Mouse (Mus musculus) gonadal fat pad, adult 2 months (tissue): Measurements from ENCODE around the gene Tesk2. TPM values are rescaled to one million over a fixed set of nuclear protein-coding genes. Genes with fewer than 3 reads are reported as not detected.
"Not testable (repeated sequence)": the region's sequence is repeated elsewhere in the genome, so short reads cannot be mapped to it uniquely, and the experiment has no call there.

ENCODE experiments used
- DNase-seq: peaks from one replicate; pipeline ENCODE4 v3.0.0-alpha.2; 2012; ENCODE audit warnings: low read depth
- polyA plus RNA-seq: library from polyadenylated mRNA; depleted of rRNA; stranded (reverse); fragments of >200 nt; gene quantifications from 2 replicates; pipeline ENCODE4 v1.2.3, GENCODE M21; 2012

Tesk2 gene
- polyA plus RNA-seq, 1 experiment: 12.7 TPM

DNA sequence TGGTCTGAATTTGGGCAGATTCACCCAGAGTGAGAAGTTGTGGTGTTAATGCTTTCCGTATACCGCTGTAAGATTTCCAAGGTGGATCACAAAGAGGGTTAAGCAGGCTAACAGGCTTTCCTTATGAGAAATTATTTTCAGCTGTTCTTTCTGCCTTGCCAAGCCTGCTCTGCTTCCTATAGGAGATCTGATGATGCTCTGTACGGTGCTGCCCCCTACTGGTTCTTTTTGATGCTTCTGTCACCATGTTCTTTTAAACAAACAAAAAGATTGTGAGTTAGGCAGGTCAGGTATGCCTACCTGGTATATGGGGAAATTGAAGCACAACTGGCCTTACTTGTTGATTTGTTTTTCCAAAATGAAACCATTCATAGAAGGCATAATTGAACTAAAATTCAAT lies 68.2 kb downstream of the Tesk2 start:
- no peak for DNase-seq

DNA sequence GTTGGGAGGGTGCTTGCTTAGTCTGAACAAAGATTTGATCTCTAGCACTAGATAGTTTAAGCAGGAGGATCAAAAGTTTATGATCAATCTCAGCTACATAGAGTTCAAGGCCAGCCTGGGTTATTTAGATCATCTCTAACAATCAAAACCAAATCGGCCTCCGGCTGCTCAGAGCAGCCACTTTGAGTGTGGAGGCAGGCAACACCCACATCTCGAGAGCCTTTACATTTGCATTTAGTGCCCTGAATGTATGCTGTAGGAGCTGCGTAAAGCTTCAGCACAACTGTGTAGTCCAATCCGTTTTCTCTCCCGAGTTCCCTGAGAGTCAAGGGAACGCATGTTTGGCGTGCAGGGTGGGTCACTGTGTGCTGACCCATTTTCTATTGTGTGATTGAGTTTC lies 71.7 kb downstream of the Tesk2 start:
- no peak for DNase-seq

DNA sequence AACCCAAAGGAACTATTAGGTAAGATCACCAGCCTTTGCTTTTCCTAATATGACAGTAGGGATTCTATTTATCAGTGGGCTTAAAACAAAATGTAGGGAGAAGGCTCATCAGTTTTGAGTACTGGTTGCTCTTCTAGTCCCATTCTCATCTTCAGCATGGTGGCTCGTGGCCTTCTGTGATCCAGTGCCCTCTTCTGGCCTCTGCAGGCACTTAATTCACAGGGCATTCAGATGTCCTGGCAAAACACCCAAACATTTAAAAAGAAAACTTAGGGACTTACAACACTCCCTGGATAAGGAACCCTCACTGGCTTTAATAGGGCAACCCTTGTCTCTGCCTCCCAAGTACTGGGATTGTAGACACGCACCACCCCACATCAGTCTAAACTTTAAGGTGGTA lies 73.5 kb downstream of the Tesk2 start:
- no peak for DNase-seq

DNA sequence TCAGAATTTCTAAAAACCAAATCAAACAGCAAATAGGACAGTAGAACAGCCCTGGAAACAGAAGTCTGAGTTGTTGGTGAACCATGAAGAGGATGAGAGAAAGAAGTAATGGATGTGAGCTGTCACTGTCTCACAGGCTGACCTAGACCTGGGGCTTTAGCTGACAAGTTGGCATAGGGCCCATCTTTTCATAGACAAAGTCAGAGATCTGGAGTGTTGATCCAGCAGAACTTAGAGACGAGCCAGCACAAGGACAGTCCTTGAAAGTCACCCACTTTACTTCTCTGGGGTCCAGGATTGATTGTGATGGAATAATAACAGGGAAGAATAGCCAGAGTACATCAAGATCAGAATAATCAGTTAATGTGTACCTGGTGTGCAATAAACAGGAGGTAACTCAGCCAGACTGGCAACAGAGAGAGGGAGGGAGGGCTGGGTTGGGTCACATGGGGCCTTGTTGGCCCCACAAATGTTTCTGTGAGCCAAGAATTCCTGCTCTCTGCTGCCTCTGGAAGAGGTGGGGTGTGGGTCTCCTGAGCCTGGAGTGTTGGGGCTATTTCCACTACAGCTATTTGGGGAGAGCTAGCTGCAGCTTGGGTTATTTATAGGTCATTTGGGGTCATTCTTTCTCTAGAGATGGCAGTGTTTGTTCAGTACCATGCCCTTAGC lies 75.8 kb downstream of the Tesk2 start:
- no peak for DNase-seq

DNA sequence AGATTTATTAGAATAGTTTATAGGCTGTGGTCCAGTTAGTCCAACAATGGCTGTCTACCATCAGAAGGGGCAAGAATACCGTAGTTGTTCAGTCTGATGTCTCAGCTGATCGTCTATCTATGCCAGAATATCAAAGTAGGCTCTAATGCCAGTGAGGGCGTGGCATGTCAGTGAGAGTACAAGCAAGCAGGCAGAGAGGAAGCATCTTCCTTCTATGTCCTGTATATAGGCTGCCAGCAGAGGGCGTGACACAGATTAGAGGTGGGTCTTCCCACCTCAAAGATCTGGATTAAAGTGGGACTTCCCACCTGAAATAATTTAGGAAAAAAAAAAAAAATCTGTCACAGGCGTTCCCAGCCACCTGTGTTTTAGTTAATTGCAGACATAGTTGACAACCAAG lies 79.2 kb downstream of the Tesk2 start:
- DNase-seq: no peak

DNA sequence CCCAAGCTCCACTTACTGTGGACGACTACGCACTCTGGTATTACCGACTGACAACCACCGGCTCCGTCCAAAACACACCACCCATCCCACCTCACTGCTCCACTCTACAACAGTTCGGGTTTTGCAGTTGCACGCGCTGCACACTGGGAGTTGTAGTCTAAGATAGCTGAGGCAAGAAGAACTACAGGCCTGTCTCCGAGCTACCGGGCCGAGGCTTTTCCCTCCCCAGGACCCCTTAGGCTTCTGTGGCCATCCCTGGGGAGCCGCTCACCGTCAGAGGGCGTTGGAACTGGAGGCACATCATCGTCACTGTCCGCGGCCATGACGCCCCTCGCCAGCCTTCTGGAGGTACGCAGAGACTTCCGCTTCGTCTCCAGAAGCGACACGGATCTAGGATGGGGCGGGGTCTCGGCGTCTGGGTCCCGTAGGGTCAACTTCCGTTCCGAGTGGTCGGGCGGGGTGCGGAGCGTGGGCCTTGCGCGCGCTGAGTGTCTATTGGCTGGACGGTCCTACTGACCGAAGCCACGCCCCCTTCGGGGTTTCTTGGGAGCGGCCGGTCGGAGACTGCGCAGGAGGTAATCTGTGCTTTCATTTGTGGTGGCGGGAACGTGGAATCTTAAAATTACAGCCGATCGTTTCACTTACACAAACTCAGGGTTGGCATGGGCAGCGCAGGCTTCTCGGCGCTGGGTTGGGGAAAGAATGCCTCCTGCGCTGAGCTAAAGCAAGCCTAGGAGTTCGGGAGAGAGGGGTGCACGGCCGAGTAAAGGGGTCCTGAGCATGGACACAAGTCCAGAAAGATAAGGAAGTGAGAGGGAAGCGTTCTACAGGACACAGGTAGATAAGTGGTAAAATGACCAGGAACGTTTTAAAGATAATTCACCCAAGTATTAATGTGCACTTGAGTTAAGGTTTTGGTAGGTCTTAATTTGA lies 86.7 kb downstream of the Tesk2 start, which contains the start of the genes Toe1 and Mutyh:
Gene Toe1 (minus strand): TSS at position 444 of the 933 bp plus-strand sequence.
Gene Mutyh (plus strand): TSS at position 527 of the 933 bp plus-strand sequence.
- no peak for DNase-seq

DNA sequence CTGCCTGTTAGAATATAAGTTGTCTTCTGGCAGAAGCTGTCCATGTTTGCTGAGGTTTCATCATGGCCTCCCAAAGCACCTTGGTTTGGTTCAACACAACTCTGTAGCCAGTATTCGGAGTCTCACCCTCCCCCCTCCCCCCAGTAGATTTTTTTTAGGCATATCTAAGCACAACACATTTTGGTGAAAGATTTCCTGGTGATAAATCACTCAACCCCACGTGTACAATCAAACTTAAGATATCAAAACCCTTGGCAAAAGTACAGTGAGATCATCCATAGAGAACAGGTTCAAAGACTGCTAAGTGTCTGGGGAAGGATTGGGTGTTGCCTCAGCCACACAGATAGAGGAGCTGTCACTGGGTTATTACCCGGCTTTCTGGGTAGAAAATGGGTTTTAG lies 90.3 kb downstream of the Tesk2 start:
- no peak for DNase-seq

DNA sequence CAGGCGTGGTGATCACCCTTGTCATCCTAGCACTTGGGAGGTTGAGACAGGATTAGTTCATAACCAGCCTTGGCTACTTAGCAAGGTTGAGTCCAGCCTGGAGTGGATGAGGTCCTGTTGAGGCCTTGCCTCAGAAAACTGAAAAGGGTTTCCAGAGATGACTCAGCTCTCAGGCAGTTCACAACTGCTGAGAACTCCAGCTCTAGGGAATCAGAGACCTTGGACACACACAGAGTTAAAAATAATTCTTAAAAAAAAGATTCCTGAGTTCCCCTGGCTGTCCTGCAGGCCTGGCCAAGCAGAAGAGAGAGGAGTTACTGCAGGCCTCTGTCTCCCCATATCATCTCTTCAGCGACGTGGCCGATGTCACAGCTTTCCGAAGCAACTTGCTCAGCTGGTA lies 94.5 kb downstream of the Tesk2 start:
- DNase-seq: no peak

DNA sequence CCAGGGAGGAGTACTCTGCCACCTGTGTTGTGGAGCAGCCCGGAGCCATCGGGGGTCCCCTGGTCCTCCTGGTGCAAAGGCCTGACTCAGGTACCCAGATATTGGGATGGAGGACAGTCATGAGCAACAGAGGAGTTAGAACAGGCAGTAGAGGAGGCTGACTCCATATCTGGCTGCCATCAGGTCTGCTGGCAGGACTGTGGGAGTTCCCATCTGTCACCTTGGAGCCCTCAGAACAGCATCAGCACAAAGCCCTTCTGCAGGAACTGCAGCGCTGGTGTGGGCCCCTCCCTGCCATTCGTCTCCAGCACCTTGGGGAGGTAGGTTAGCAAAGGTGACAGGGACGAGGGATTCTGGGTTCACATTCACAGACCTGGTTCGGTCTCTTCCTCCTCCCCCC lies 96.7 kb downstream of the Tesk2 start:
- no peak for DNase-seq

DNA sequence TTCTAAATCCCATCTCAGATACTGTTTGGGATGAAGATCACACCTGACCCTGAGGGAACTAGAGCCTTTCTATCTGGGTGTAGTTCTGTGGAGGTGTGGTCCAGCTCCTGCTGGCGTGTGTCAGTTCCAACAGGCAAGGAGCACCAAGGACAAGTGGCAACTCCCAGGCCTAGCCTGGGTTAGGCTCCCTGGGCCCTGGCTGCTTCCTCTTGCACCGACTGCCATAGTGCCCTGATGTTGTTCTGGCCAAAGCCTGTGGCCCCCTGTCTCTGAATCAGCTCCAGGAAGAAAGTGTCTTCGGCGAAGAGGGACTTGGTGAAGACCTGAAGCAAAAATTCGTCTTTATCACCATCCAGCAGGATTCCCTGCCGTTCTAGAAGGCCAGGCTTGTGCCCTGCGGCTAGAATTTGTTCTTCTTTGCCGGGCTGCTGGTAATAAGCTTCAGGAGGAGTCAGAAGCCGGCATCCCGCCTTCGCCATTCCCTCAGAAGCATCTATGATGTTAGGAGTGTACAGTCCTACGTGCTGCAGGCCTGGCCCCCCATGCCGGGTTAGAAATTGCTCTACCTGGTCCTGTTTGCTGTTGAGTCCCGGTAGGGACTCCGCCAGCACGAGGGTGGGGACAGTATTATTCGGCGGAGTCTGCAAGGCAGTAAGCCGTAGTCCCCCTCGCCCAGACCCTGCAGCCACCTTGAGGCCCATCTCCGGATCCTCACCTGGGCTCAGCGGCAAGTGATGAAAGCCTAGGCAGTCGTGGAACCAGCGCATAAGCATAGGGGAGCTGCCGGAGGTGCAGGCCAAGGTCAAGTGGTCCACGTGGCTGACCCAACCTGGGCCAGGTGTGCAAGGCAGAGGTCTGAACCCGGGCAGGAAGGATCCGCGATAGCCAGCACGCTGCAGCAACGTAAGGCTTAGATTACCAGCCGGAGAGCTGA lies 99.5 kb downstream of the Tesk2 start:
- no peak for DNase-seq

DNA sequence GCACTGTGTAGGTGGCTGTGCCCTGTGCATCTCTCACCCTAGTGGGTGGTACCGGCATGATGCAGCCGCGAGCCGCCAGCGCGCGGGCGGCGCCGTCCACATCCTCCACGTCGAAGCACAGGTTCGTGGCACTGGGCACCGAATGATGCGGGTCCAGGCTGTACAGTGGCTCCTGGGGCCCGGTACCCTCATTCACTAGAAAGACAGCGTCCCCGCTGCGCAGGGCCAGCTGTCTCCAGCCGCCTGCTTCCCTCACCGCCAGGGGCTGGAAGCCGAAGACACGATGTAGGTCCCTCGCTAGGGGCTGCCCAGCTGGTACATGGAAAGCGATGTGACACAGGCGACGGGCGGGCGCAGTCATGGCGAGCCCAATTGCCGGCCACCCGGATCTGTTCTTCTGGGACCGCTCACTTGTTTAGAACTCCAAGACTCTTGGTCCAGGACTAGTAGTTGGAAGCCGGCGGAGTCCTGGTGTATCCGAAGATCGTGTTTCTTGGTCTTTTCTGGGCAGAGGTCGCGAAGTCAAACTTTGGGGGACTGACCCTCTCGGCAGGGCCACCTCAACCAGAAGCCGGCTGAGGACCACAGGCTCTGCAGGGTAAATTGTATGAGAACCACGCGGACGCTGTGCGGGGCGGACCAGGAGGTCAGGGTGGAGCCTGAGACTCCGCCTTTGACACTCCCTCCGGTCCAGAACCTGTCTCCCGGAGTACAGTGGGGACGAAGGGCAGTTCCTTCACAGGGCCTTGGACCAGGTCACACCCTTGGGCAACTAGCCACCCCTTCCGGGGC lies 100.3 kb downstream of the Tesk2 start:
- DNase-seq: no peak

DNA sequence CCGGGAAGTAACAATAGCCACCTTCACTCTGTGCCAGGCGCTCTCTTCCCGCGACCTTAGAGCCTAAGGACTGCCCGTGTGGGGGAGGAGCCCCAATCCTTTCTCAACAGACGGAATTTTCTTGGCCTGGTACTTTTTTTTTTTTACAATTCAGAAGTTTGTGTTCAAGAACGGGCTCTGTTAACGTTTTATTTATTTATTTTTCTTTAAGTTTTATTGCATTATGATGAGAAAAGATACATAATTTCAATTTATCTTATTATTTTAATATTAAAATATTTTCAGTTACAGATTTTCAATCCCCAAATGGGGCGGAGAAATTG lies 100.9 kb downstream of the Tesk2 start, which contains the start of gene Hpdl:
Gene Hpdl (minus strand): TSS at position 14 of the 323 bp plus-strand sequence.
- DNase-seq: no peak

DNA sequence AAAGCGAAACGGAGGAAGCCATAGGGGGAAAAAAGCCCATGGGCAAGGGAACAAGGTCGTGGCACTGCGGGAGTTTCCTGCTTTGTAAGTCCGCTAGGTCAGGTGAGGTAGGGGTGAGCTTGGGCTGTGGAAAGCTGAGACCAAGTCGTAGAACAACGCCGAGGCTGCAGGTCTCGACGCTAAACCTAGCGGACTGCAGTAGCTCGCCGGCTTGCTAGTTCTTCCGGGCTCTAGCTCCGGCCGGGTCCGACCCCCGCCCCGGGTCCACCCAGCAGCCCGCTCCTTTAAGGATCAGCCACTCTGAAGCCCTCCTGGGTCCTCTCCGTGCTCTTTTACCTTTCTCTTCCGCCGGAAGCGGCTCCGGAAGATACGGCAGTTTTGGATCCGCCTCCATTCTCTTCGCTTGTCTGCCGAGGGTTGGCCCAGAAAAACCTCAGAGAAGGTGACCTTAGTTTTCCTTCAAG lies 103.8 kb downstream of the Tesk2 start:
- DNase-seq: no peak

DNA sequence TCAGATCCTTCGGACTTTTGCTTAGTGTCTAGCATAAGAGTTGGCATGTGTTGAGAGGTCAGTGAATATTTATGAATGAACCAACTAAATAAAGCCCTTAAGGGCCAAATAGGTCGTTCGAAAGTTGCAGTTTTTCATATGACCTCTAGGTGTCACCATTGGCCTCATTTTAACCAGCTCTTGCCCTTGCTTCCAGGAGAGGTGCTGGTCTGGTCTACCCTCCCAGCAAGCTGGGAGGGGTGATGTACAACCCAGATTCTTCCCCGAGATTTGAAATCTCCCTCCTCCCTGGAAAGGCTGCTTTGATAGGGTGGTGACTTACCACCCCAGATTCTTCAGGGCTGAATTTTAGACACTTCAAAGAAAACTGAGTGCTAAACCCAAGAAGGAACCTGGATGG lies 107.1 kb downstream of the Tesk2 start:
- no peak for DNase-seq

DNA sequence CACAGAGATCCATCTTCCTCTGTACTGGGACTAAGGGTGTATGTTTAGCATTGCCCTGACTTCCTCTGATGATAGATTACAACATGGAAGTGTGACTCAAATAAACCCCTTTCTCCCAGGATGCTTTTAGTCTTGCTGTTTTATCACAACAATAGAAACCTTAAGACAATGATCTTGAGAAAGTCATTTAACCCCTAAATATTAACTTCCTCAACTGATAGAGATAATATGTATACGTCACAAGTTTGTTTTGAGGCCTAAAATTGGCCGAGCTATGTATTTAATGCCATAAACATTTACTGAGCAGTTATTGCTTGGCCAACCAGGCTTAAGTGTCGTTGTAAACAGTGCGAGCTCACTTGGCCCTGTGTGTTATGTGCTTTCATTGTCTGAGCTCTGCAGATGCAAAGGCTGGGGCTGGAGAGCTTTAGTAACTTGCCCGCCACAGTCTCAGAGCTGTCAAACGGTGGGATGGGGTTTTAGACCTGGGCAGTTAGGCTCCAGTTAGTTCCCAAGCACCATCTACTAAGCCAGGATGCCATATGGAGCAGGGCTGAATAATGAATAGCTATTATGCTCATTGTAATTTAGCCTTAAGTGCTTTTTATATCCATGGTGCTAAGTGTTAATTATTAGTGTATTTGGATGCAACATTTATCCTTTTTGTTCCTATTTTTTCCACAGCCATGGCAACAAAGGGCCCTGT lies 108.8 kb downstream of the Tesk2 start:
- DNase-seq: no peak

DNA sequence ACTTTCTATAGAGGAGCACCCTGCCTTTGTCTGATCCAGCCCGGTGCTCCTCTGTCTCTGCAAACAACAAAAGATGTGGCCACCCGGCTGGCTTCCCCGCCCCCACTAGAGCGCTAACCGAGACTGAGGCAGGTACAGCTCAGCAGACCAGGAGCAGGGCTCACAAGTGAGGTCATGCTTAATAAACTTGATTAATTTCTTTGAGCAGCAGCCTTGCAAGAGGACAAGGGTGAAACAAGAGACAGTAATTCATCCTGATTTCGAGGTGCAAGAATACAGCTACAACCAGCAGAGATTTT lies 109.3 kb downstream of the Tesk2 start:
- DNase-seq: no peak

DNA sequence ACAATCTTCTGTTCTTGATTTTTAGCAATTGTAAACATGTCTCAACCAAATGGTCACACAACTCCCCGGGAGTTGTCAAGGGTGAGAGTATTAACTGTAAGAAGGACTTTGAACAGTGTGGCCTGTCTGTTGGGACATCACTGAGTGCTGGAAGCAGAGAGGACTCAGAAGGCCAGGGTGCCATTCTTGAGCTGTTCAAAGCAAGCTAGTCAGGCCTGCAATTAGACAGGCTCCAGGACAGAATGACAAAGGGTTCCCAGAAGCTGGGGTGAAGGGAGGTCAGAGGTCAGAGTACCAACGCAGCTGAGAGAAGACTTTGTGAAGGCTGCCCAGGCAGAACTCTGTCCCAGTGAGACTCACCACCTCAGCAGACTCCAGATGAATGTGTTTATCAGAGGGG lies 118.3 kb downstream of the Tesk2 start:
- DNase-seq: no peak

DNA sequence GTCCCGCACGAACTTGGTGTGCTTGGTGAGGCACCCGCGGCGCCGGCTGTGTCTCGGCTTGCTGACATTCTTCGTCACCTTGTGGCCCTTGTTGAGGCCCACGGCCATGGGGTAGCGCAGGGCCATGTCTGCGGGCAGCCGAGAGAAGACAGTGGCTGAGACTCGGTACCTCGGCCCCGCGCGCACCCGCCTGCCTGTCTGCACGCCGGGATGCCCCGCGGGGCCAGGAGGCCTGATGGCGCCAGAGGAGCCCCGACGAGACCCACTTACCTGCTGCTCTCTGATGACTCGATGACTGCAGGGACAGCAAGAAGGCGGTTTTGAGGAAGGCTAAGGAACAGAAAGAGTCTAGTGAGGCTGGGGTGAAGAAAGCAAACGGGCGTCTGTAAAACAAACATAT lies 119.3 kb downstream of the Tesk2 start:
- DNase-seq: not testable (repeated sequence)

DNA sequence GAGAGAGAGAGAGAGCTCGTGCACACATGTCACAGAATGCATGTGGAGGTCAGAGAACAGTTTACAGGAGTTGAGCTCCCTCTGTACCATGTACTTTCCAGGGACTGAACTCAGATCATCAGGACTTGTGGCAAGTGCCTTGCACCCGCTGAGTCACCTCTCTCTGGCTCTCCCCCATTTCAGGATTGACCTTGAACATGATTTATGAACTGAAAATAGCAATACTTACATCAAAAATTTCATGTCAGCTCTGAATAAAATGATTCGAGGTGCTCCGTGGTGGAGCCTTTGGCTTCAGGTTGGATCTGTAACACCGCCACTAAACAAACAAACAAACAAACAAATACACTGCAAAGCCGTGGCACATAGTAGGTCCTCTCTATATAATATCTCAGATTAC lies 120.1 kb downstream of the Tesk2 start:
- no peak for DNase-seq

DNA sequence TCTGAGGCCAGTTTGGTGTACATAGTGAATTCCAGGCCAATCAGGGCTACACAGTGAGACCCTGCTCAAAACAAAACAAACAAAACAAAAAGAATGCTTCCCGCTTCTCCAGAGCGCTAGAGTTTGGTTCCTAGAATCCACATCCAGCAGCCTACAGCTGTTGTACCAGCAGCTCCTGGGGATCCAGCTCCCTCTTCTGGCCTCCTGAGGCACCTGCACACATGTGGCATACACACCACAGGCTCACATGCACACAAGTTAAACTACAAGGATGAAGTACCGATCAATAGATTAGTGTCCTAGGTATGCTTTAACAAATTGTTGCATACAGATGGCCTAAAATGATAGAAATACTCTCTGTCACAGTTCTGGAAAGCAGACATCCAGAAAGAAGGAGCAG lies 123.6 kb downstream of the Tesk2 start:
- DNase-seq: no peak

DNA sequence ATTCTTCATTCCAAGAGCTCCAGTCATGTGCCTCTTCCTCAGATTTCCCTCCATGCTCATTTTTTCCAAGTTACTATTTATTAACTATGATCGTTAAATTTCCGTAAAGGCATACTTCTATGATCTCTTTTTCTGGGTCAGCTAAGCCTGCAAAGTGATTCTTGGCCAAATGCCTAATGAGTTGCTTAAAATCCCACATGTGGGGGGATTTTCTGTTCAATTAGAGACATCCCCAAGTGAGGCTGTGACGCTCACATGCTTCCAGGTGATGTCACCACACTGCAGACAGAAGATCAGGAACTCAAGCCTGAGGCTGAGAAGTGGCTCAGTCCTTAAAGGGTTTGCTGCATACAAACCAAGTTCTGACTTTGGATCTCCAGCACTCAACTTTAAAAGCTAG lies 129.2 kb downstream of the Tesk2 start:
- DNase-seq: no peak
